Mouse (Mus musculus): ENCODE data around the gene 1700057G04Rik. TPM values are rescaled to one million over a fixed set of nuclear protein-coding genes. Genes with fewer than 3 reads are reported as not detected.

Gene 1700057G04Rik
- polyA plus RNA-seq, 1 experiment from 2014 or later = not detected

DNA sequence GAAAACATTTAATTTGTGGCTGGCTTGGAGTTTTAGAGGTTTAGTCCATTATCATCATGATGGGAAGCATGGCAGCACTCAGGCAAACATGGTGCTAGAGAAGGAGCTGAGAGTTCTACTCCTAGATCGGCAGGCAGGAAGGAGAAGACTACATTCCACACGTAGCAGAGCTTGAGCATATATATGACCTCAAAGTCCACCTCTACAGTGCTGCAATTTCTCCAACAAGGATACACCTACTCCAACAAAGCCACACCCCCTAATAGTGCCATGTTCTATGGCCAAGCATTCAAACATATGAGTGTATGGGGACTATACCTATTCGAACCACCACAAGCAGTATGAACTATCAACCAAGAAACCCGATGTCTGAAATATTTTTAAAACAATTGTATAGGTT lies 22.2 kb downstream of the 1700057G04Rik start:
- no peak for DNase-seq (ENCODE audit: low spot score)
- Histone ChIP-seq H3K4me1 (no peaks in the 10 kb centered on the region), H3K27ac (no peak overlapping the region), H3K36me3 (no peaks in the 10 kb centered on the region), H3K4me3 (no peak overlapping the region), H3K27me3 (ENCODE audit: insufficient read depth, poor library complexity, severe bottlenecking) (no peaks in the 10 kb centered on the region), H3K9me3 (no peaks in the 10 kb centered on the region)
- WGBS = 73% methylated on average over 4 of the region's 4 CpGs

- WGBS = 90% methylated on average over 10 of the region's 10 CpGs
- no peaks in the 10 kb centered on the region for H3K36me3 ChIP-seq
- no peak for DNase-seq (ENCODE audit: low spot score)
These were observed 25.7 kb downstream of the 1700057G04Rik start for GRCm38 (mm10) chr9:92334845-92335244.

GRCm38 (mm10) chr9:92335277-92335818 lies 26.2 kb downstream of the 1700057G04Rik start:
- Histone ChIP-seq H3K27ac (no peak overlapping the region), H3K36me3 (no peaks in the 10 kb centered on the region), H3K27me3 (ENCODE audit: insufficient read depth, poor library complexity, severe bottlenecking) (no peaks in the 10 kb centered on the region), H3K4me1 (no peaks in the 10 kb centered on the region), H3K4me3 (no peak overlapping the region), H3K9me3 (no peaks in the 10 kb centered on the region)
- 85% methylated on average over 6 of the region's 6 CpGs for WGBS
- DNase-seq (ENCODE audit: low spot score) = no peak

More at GRCm38 (mm10) chr9:92334845-92335244, 25.7 kb downstream of the 1700057G04Rik start:
- Histone ChIP-seq H3K4me3 (no peak overlapping the region), H3K27ac (no peak overlapping the region), H3K27me3 (ENCODE audit: insufficient read depth, poor library complexity, severe bottlenecking) (no peaks in the 10 kb centered on the region), H3K9me3 (no peaks in the 10 kb centered on the region), H3K4me1 (no peaks in the 10 kb centered on the region)

- Histone ChIP-seq H3K27me3 (ENCODE audit: insufficient read depth, poor library complexity, severe bottlenecking) (no peaks in the 10 kb centered on the region), H3K9me3 (no peaks in the 10 kb centered on the region), H3K4me1 (no peaks in the 10 kb centered on the region), H3K36me3 (no peaks in the 10 kb centered on the region), H3K27ac (no peak overlapping the region), H3K4me3 (no peak overlapping the region)
- no peak for DNase-seq (ENCODE audit: low spot score)
- 83% methylated on average over 1 of the region's 1 CpGs for WGBS
These were observed 27.9 kb downstream of the 1700057G04Rik start for GRCm38 (mm10) chr9:92337063-92337462.

DNA sequence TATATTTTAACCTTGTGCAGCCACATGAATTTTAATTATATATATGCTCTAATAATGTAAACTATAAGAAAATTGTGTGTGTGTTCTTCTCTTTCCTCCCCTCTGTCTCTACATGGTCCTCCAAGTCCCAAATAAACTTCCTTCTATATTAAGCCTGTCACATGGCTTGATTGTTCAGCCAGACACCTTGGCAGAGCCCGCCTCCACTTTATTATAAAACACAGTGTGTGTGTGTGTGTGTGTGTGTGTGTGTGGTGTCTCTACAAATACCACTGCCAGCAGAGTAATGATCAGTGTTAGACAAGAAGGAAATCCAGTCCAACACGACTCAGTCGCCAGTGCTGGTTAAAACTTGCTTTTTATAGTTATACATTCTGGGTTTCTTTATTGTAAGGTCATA lies 28.5 kb downstream of the 1700057G04Rik start:
- H3K27me3 ChIP-seq (ENCODE audit: insufficient read depth, poor library complexity, severe bottlenecking) = no peaks in the 10 kb centered on the region
- H3K4me3 ChIP-seq = no peak overlapping the region
- no peak overlapping the region for H3K27ac ChIP-seq
- no peak for DNase-seq (ENCODE audit: low spot score)
- WGBS = 80% methylated on average over 3 of the region's 3 CpGs
- H3K4me1 ChIP-seq = no peaks in the 10 kb centered on the region
- no peaks in the 10 kb centered on the region for H3K9me3 ChIP-seq
- H3K36me3 ChIP-seq = no peaks in the 10 kb centered on the region

GRCm38 (mm10) chr9:92338954-92339353 lies 29.8 kb downstream of the 1700057G04Rik start:
- Histone ChIP-seq H3K9me3 (no peaks in the 10 kb centered on the region), H3K36me3 (no peaks in the 10 kb centered on the region), H3K4me1 (no peaks in the 10 kb centered on the region), H3K27ac (no peak overlapping the region), H3K4me3 (no peak overlapping the region), H3K27me3 (ENCODE audit: insufficient read depth, poor library complexity, severe bottlenecking) (no peaks in the 10 kb centered on the region)
- WGBS = 63% methylated on average over 1 of the region's 1 CpGs
- DNase-seq (ENCODE audit: low spot score) = no peak

DNA sequence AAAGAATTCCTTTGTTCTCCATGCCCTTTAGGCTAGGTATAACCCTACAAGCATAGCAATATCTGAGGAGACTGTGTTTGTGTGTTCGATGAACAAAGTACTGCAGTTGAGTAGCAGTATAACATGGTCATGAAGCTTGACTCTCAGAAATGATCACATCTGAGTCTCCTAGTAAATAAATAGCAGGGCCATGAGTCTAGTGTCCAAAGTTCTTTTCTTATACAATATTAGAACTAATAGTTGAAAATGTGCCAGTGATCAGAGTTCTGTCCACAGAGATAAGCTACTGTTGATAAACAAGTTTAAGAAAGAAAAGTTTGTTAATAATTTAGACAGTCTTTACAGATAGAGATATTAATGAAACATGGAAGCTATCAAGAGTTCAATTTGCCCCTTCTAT lies 42.7 kb downstream of the 1700057G04Rik start:
- DNase-seq (ENCODE audit: low spot score) = no peak
- Histone ChIP-seq H3K27ac (no peak overlapping the region), H3K9me3 (no peaks in the 10 kb centered on the region), H3K27me3 (ENCODE audit: insufficient read depth, poor library complexity, severe bottlenecking) (no peaks in the 10 kb centered on the region), H3K36me3 (no peaks in the 10 kb centered on the region), H3K4me1 (no peaks in the 10 kb centered on the region), H3K4me3 (no peak overlapping the region)
- WGBS = 93% methylated on average over 1 of the region's 1 CpGs

GRCm38 (mm10) chr9:92353306-92353705 lies 44.1 kb downstream of the 1700057G04Rik start:
- Histone ChIP-seq H3K4me1 (no peaks in the 10 kb centered on the region), H3K4me3 (no peak overlapping the region), H3K9me3 (no peaks in the 10 kb centered on the region), H3K27ac (no peak overlapping the region), H3K27me3 (ENCODE audit: insufficient read depth, poor library complexity, severe bottlenecking) (no peaks in the 10 kb centered on the region), H3K36me3 (no peaks in the 10 kb centered on the region)
- 77% methylated on average over 3 of the region's 3 CpGs for WGBS
- no peak for DNase-seq (ENCODE audit: low spot score)

GRCm38 (mm10) chr9:92360691-92361310 lies 51.6 kb downstream of the 1700057G04Rik start:
- DNase-seq (ENCODE audit: low spot score) = no peak
- Histone ChIP-seq H3K9me3 (no peaks in the 10 kb centered on the region), H3K4me3 (no peak overlapping the region), H3K36me3 (no peaks in the 10 kb centered on the region), H3K27ac (no peak overlapping the region), H3K27me3 (ENCODE audit: insufficient read depth, poor library complexity, severe bottlenecking) (no peaks in the 10 kb centered on the region), H3K4me1 (no peaks in the 10 kb centered on the region)
- 70% methylated on average over 1 of the region's 1 CpGs for WGBS

DNA sequence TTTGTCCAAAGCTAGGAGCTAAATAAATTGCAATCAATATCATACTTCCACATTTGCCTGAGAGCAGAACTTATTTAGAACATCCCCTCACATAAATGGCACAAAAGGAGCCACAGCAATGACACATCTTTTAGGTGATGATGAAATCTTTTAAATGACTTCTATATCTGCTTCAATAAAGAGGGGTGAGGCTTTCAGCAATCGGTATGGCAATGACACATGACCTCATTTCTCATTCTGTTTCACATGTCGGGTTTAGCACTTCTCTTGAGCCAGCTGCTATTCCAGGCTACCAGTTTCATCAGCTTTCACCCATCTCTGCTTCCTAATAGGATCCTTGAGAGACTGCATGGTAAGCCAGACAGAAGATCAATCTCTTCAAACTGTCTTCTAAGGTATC lies 54.3 kb downstream of the 1700057G04Rik start:
- 86% methylated on average over 2 of the region's 2 CpGs for WGBS
- no peaks in the 10 kb centered on the region for H3K4me1 ChIP-seq
- H3K9me3 ChIP-seq = no peaks in the 10 kb centered on the region
- DNase-seq (ENCODE audit: low spot score) = no peak
- H3K27ac ChIP-seq = no peak overlapping the region
- H3K36me3 ChIP-seq = no peaks in the 10 kb centered on the region
- H3K27me3 ChIP-seq (ENCODE audit: insufficient read depth, poor library complexity, severe bottlenecking) = no peaks in the 10 kb centered on the region
- H3K4me3 ChIP-seq = no peak overlapping the region

DNA sequence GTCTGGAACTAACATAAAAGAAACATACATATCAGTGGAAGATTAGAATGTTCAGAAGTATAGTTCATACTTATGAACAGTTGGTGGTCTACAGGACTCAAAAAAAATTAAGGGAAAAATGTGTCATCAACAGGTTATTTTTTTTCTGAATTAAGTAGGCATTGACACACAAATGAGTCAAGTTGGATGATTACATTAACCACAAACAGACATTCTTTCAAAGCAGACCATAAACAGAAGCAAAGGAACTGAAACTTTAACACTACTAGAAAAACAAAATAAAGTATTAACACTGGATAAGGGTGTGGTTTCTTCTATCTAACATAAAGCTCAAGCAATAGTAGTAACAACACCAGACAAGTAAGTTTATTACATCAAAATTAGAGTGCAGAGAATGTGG lies 59.7 kb downstream of the 1700057G04Rik start:
- Histone ChIP-seq H3K27me3 (ENCODE audit: insufficient read depth, poor library complexity, severe bottlenecking) (no peaks in the 10 kb centered on the region), H3K4me3 (no peak overlapping the region), H3K4me1 (no peaks in the 10 kb centered on the region), H3K27ac (no peak overlapping the region), H3K9me3 (no peaks in the 10 kb centered on the region), H3K36me3 (no peaks in the 10 kb centered on the region)
- no peak for DNase-seq (ENCODE audit: low spot score)

DNA sequence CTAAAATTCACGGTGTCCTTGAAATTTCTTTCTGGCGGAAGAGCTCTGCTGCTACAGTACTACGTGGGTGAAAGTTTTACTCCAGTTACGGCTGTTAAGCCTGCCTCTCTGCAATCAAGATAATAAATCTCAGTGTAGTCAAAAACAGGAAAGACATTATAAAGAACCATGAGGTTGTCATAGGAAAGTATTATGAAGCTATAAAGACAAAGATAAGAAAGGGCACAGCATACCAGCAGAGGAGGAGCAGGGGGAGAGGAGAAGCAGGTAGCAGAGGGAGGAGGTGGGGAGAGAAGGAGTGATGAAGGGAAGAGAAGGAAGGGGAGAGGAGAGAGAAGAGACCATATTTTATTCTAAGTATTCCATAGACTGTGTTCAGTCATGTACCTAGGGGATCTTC lies 64.7 kb downstream of the 1700057G04Rik start:
- no peaks in the 10 kb centered on the region for H3K27me3 ChIP-seq (ENCODE audit: insufficient read depth, poor library complexity, severe bottlenecking)
- WGBS = 72% methylated on average over 4 of the region's 4 CpGs
- no peaks in the 10 kb centered on the region for H3K36me3 ChIP-seq
- DNase-seq (ENCODE audit: low spot score) = no peak
- no peak overlapping the region for H3K4me3 ChIP-seq
- peaks cover 9% of the 10 kb centered on the region; the same call in 1 of the 2 replicates for H3K4me1 ChIP-seq
- no peak overlapping the region for H3K27ac ChIP-seq
- H3K9me3 ChIP-seq = no peaks in the 10 kb centered on the region

DNA sequence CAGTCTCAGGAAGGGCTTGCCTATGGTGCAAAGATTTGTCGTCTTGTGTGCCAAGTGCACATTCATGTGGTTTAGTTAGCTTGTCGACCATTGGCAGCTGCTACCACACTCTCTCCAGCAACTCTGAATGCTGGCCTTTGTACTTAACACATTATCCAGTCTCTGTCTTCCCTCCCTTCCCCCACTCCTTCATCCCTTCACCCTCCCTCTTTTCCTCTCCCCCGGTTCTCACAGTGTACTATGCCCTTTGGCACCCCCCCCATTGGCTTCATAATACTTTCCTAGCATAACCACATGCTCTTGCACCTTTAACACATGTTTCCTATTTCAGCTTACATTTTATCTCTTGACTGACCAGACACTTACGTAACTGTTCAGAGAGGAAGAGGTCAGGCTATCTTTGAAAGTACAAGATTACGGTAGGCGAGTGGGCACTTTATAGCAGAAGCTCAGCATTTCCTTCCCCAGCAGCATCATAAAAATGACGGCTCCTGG lies 65.6 kb downstream of the 1700057G04Rik start:
- H3K4me1 ChIP-seq = peaks cover 9% of the 10 kb centered on the region; the same call in 1 of the 2 replicates
- H3K27ac ChIP-seq = no peak overlapping the region
- no peak for DNase-seq (ENCODE audit: low spot score)
- no peaks in the 10 kb centered on the region for H3K36me3 ChIP-seq
- no peaks in the 10 kb centered on the region for H3K27me3 ChIP-seq (ENCODE audit: insufficient read depth, poor library complexity, severe bottlenecking)
- WGBS = 41% methylated on average over 7 of the region's 7 CpGs
- H3K4me3 ChIP-seq = no peak overlapping the region
- H3K9me3 ChIP-seq = no peaks in the 10 kb centered on the region

DNA sequence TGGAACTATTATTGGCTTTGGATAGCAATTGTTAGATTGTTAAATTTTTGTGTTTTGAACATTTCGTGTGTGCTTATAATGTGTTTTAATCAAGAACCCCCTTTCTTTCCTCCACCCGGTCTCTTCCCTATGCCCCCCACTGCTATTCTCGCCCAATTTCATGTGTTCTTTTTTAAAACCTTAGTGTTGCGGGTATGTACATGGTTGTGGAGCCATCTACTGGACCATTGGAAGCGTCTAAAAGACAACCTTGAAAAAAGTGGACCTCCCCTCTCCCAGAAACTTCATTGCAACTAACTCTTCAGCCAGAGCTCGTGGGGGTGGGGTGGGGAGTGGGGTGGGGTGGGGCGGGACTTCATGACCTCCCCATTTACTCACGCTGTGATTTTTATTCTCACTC lies 66.2 kb downstream of the 1700057G04Rik start:
- H3K9me3 ChIP-seq = no peaks in the 10 kb centered on the region
- no peaks in the 10 kb centered on the region for H3K27me3 ChIP-seq (ENCODE audit: insufficient read depth, poor library complexity, severe bottlenecking)
- H3K4me3 ChIP-seq = no peak overlapping the region
- DNase-seq (ENCODE audit: low spot score) = no peak
- no peaks in the 10 kb centered on the region for H3K36me3 ChIP-seq
- WGBS = 61% methylated on average over 8 of the region's 8 CpGs
- peaks cover 9% of the 10 kb centered on the region; the same call in 1 of the 2 replicates for H3K4me1 ChIP-seq
- H3K27ac ChIP-seq = no peak overlapping the region
